Mouse (Mus musculus) embryonic facial prominence, embryonic 12.5 days (tissue): ENCODE data around the gene Pdss2. TPM values are rescaled to one million over a fixed set of nuclear protein-coding genes. Genes with fewer than 3 reads are reported as not detected.

ENCODE experiments used
- ATAC-seq: fragments of 200-750 bp; cut with Nextera tagmentation; 2 replicates; pipeline ENCODE4 v1.8.0; 2017; ENCODE audit not compliant: insufficient number of reproducible peaks, insufficient read depth, low FRiP score, low TSS enrichment
- H3K27ac ChIP-seq: fragments of 300-500 bp; sonication (generic); 2 replicates; pipeline ENCODE4 v1.5.1; 2016; ENCODE audit warnings: mild to moderate bottlenecking
- H3K27me3 ChIP-seq: fragments of 300-500 bp; sonication (generic); 2 replicates; pipeline ENCODE4 v1.6.1; 2016; ENCODE audit warnings: mild to moderate bottlenecking, moderate library complexity
- H3K36me3 ChIP-seq: fragments of 300-500 bp; sonication (generic); 2 replicates; pipeline ENCODE4 v1.6.1; 2016; ENCODE audit warnings: mild to moderate bottlenecking
- H3K4me1 ChIP-seq: fragments of 300-500 bp; sonication (generic); 2 replicates; pipeline ENCODE4 v1.6.1; 2016
- H3K4me2 ChIP-seq: fragments of 300-500 bp; sonication (generic); replicated peaks from 2 replicates; pipeline ENCODE4 v1.6.1; 2016; ENCODE audit warnings: mild to moderate bottlenecking, moderate library complexity
- H3K4me3 ChIP-seq: fragments of 300-500 bp; sonication (generic); 2 replicates; pipeline ENCODE4 v1.5.1; 2016; ENCODE audit warnings: mild to moderate bottlenecking
- H3K9ac ChIP-seq: fragments of 300-500 bp; sonication (generic); 2 replicates; pipeline ENCODE4 v1.6.1; 2016; ENCODE audit warnings: mild to moderate bottlenecking, moderate library complexity
- H3K9me3 ChIP-seq: fragments of 300-500 bp; sonication (generic); 2 replicates; pipeline ENCODE4 v1.6.1; 2016; ENCODE audit warnings: mild to moderate bottlenecking, moderate library complexity
- WGBS: fragments of 180-500 bp; shearing (Covaris S2); methylation state at CpG from one replicate; pipeline ENCODE4 v1.1.7; 2016; 5-methylcytosine and 5-hydroxymethylcytosine counted together
- polyA plus RNA-seq: library from polyadenylated mRNA; unstranded; fragments of >200 nt; fragmentation: Nextera tagmentation; extraction: Ambion mirVana; gene quantifications from 2 replicates; pipeline ENCODE4 v1.2.1, GENCODE M21; 2016

The Pdss2 gene
- polyA plus RNA-seq, 1 experiment from 2014 or later: 15.4 TPM

DNA sequence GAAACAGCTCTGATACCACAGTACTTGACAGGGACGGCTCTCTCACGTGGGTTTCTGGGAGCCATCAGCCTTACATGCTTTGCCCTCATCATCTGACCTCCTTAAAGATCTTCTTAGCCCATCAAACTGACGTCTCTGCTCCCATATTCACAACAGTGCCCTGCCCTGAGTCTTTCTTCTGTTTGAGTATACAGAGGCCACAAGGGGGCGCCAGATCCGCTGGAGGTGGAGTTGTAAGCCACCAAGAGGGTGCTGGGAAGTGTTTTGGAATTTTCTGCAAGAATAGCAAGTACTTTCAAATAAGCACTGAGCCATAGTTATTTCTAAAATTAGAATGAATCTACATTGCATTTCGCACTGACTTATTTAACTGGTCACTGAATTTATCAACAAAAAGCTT is 9.4 kb upstream of the Pdss2 start:
- no peak overlapping the region for H3K9ac ChIP-seq
- WGBS: 34% methylated on average over 6 of the region's 6 CpGs
- no peak overlapping the region for H3K4me2 ChIP-seq
- no peak overlapping the region for H3K4me3 ChIP-seq
- no peaks in the 10 kb centered on the region for H3K4me1 ChIP-seq
- H3K9me3 ChIP-seq: no peaks in the 10 kb centered on the region
- no peaks in the 10 kb centered on the region for H3K36me3 ChIP-seq
- H3K27ac ChIP-seq: no peak overlapping the region
- no peaks in the 10 kb centered on the region for H3K27me3 ChIP-seq
- ATAC-seq: no peak

GRCm38 (mm10) chr10:43217361-43217900 is 3.9 kb upstream of the Pdss2 start:
- Histone ChIP-seq H3K4me3 (no peak overlapping the region), H3K36me3 (no peaks in the 10 kb centered on the region), H3K27me3 (no peaks in the 10 kb centered on the region), H3K9ac (no peak overlapping the region), H3K4me2 (no peak overlapping the region), H3K4me1 (peaks cover 9% of the 10 kb centered on the region), H3K9me3 (no peaks in the 10 kb centered on the region), H3K27ac (no peak overlapping the region)
- 94% methylated on average over 13 of the region's 13 CpGs for WGBS
- no peak for ATAC-seq

DNA sequence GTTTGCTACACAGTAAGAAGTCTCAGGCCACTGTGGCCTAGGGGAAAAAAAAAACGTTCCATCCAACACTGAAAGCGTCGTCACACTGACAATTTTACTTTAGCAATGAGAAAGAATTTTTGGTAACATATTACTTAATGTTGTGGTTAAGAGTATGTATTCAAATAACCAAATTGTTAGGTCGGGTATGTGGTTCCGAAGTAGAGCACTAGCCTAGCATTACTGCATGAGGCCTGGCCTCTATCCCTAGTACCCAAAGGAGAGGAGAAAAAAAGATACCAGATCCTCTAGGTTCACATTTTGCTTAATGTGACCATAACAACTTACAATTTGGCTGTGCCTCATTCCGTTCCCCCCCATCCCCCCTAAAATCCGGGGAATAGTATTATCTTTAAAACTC is 807 bp upstream of the Pdss2 start:
- Histone ChIP-seq H3K4me3 (peak overlapping the region; percentile 96), H3K4me1 (peaks cover 9% of the 10 kb centered on the region), H3K27ac (peak overlapping the region; percentile 92), H3K4me2 (peak overlapping the region; percentile 80), H3K36me3 (no peaks in the 10 kb centered on the region), H3K27me3 (no peaks in the 10 kb centered on the region), H3K9me3 (no peaks in the 10 kb centered on the region), H3K9ac (peak overlapping the region; percentile 95)
- 13% methylated on average over 7 of the region's 7 CpGs for WGBS
- no peak for ATAC-seq

GRCm38 (mm10) chr10:43221659-43222058 is 373 bp downstream of the Pdss2 start:
- Histone ChIP-seq H3K9me3 (no peaks in the 10 kb centered on the region), H3K4me1 (peaks cover 9% of the 10 kb centered on the region), H3K27ac (peak overlapping the region; percentile 87), H3K4me3 (peak overlapping the region; percentile 96), H3K4me2 (peak overlapping the region; percentile 80), H3K27me3 (no peaks in the 10 kb centered on the region), H3K36me3 (no peaks in the 10 kb centered on the region), H3K9ac (peak overlapping the region; percentile 95)
- WGBS: under 1% methylated on average over 25 of the region's 25 CpGs
- peak; percentile 54 for ATAC-seq

DNA sequence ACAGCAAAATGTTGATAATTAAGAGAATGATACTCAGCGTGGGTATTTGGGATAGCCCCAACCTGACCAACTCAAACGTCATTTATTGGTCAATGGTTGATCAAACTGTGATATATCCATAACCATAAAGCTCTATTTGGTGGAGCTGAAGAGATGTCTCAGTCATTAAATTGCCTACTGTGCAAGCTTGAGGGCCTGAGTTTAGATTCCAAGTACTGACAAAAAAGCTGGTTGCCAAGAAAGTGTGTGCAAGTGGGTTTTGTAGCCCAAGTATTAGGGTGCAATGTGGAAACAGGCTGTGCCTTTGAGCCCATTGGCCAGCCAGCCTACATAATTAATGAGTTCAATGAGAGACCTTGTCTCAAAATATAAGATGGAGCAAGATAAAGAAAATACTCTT is 2.1 kb downstream of the Pdss2 start:
- H3K4me3 ChIP-seq: no peak overlapping the region

DNA sequence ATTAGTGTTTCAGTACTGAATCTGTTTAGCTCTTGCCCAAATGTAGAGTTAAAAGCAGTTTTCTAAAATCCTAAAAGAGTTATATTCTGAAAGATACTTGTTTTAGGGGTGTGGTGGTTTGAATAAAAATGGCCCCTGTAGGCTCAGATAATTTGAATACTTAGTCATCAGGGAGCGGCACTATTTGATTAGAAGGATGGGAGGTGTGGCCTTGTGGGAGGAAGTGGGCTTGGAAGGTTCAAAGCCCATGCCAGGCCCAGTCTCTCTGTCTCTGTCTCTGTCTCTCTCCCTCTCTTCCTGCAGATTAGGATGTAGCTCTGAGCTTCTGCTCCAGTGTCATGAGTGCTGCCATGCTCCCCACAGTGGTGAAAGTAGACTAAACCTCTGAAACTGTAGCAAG is 5.1 kb downstream of the Pdss2 start:
- H3K4me2 ChIP-seq: no peak overlapping the region
- no peaks in the 10 kb centered on the region for H3K36me3 ChIP-seq
- no peaks in the 10 kb centered on the region for H3K9me3 ChIP-seq
- no peak for ATAC-seq
- H3K4me1 ChIP-seq: peaks cover 8% of the 10 kb centered on the region
- no peak overlapping the region for H3K27ac ChIP-seq
- H3K27me3 ChIP-seq: no peaks in the 10 kb centered on the region
- no peak overlapping the region for H3K4me3 ChIP-seq
- no peak overlapping the region for H3K9ac ChIP-seq
- WGBS: 96% methylated on average over 1 of the region's 1 CpGs

More for the DNA sequence above, 2.1 kb downstream of the Pdss2 start:
- Histone ChIP-seq H3K4me2 (no peak overlapping the region), H3K27me3 (no peaks in the 10 kb centered on the region), H3K36me3 (no peaks in the 10 kb centered on the region), H3K27ac (no peak overlapping the region), H3K4me1 (peaks cover 9% of the 10 kb centered on the region), H3K9ac (no peak overlapping the region), H3K9me3 (no peaks in the 10 kb centered on the region)
- ATAC-seq: no peak
- WGBS: 85% methylated on average over 2 of the region's 2 CpGs

- no peak overlapping the region for H3K4me2 ChIP-seq
- WGBS: 73% methylated on average over 2 of the region's 2 CpGs
- H3K9ac ChIP-seq: no peak overlapping the region
- no peak overlapping the region for H3K4me3 ChIP-seq
- no peaks in the 10 kb centered on the region for H3K36me3 ChIP-seq
- ATAC-seq: no peak
- H3K9me3 ChIP-seq: no peaks in the 10 kb centered on the region
- H3K27ac ChIP-seq: no peak overlapping the region
- H3K27me3 ChIP-seq: no peaks in the 10 kb centered on the region
- H3K4me1 ChIP-seq: 0 out of 2 replicates have a peak, but pooled peaks cover 2% of the 10 kb centered on the region
These were observed 8.0 kb downstream of the Pdss2 start for GRCm38 (mm10) chr10:43229236-43229635.

DNA sequence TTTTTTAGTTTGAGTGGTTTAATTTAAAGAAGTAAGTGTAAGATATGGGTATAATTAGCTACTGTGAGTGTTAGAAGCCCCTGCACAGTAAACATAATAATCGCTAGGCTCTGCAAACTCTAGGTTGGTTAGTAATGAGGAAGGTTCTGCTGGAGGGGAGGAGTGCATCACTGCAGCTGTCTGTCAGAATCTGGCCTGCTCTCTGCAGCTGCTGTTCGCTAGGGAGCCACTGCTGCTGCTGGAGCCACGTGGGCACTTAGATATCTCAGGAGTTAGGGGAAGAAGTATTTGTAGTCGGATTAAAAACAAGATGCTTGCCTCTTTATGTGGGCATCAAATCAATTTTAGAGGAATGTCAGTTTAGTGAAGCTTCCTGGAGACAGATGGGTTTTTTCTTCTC is 13.2 kb downstream of the Pdss2 start:
- Histone ChIP-seq H3K27ac (no peak overlapping the region), H3K9ac (no peak overlapping the region), H3K27me3 (no peaks in the 10 kb centered on the region), H3K9me3 (no peaks in the 10 kb centered on the region), H3K36me3 (no peaks in the 10 kb centered on the region), H3K4me1 (no peaks in the 10 kb centered on the region), H3K4me2 (no peak overlapping the region), H3K4me3 (no peak overlapping the region)
- WGBS: 42% methylated on average over 4 of the region's 4 CpGs
- ATAC-seq: no peak

DNA sequence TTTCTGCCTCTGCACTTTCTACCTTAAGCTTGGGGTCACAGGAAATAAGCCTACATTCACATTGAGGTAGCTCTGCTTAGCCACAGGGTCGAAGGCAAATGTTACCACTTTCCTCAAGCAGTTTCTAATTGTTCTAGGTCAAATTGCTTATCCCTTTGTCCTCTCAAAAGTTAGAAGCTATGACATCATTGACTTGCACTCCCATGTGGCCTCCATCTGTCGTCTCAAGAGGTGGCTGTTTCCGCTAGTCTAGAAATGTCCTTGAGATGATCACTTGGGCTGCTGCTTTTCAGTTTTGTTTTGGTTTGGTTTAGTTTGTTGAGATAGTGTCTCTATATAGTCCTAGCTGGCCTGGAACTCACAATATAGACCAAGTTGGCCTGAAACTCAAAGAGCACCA is 13.7 kb downstream of the Pdss2 start:
- Histone ChIP-seq H3K9ac (no peak overlapping the region), H3K4me3 (no peak overlapping the region), H3K4me1 (no peaks in the 10 kb centered on the region), H3K27ac (no peak overlapping the region), H3K36me3 (no peaks in the 10 kb centered on the region), H3K9me3 (0 out of 2 replicates have a peak, but pooled peaks cover 3% of the 10 kb centered on the region), H3K27me3 (no peaks in the 10 kb centered on the region), H3K4me2 (no peak overlapping the region)
- 60% methylated on average over 3 of the region's 3 CpGs for WGBS
- no peak for ATAC-seq

DNA sequence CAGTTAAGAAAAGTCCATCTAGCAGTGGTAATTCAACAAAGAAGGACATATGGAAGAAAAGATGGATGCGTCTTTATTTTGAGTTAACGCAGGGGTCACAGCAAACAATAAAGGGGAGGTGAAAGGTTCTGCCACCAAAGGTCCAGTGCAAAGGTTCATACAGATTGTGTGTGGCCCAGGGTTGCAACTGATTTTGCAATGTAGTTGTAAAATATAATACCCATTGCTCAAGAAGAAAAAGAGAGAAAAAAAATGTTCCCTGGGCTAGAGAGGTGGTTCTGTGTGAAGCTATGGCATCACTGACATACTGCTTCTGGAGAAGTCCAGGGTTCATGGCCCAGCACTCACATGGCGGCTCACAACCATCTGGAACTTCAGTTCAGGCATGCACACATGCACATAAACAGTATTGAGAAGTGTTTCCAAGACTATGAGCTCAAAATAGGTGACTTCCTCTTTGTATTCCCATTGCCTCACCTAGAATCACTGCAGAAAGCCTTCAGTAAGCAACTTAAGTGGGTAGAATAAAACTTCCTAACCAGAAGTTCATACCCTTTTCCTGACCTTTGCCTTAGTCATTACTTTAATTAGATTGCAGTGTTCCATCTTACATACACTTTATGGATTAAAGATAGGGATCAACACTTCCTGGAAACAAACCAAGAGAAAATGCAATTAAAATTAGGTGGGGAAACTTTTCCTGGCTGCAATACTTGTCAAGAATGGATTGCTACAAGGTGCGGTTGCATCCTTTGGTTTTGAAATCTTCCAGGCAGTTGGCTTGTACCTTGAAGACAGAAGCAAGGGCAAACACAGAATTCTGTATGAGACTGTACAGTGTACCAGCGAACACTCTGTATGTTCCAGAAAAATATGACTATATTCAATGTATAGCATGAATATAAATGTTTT is 14.7 kb downstream of the Pdss2 start:
- Histone ChIP-seq H3K4me1 (no peaks in the 10 kb centered on the region), H3K9ac (no peak overlapping the region), H3K9me3 (0 out of 2 replicates have a peak, but pooled peaks cover 4% of the 10 kb centered on the region), H3K4me3 (no peak overlapping the region), H3K36me3 (no peaks in the 10 kb centered on the region), H3K27ac (no peak overlapping the region), H3K27me3 (no peaks in the 10 kb centered on the region), H3K4me2 (no peak overlapping the region)
- whole genome bisulfite sequencing: 90% methylated on average over 5 of the region's 5 CpGs
- ATAC-seq: no peak

DNA sequence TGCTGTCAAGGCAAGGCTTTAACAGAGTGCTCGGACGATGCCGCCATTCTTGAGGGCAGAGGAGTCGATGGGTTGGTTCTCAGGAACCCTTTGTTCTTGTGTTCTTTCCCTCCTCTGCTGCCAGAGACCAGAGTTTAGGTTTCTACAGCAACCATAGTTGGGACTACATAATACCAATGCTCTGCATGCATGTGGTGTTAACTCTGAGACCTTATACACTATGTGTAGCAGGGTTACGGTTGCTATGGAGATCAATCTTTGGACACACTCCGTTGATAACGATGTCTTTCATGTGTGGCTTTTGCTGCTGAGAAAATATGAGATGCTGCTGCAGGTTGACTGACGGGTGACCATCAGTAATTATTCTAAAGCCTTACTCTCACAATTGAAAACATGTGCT is 20.9 kb downstream of the Pdss2 start:
- no peak overlapping the region for H3K4me3 ChIP-seq
- H3K36me3 ChIP-seq: no peaks in the 10 kb centered on the region
- peaks cover 7% of the 10 kb centered on the region; the same call in 1 of the 2 replicates for H3K4me1 ChIP-seq
- H3K27ac ChIP-seq: no peak overlapping the region
- no peak overlapping the region for H3K9ac ChIP-seq
- H3K27me3 ChIP-seq: no peaks in the 10 kb centered on the region
- whole genome bisulfite sequencing: 86% methylated on average over 8 of the region's 8 CpGs
- ATAC-seq: no peak
- H3K9me3 ChIP-seq: 0 out of 2 replicates have a peak, but pooled peaks cover 4% of the 10 kb centered on the region
- no peak overlapping the region for H3K4me2 ChIP-seq

- Histone ChIP-seq H3K27me3 (no peaks in the 10 kb centered on the region), H3K9ac (no peak overlapping the region), H3K4me3 (no peak overlapping the region), H3K36me3 (no peaks in the 10 kb centered on the region), H3K4me2 (no peak overlapping the region), H3K27ac (no peak overlapping the region), H3K9me3 (0 out of 2 replicates have a peak, but pooled peaks cover 4% of the 10 kb centered on the region), H3K4me1 (peaks cover 7% of the 10 kb centered on the region; the same call in 1 of the 2 replicates)
- 16% methylated on average over 3 of the region's 3 CpGs for WGBS
- ATAC-seq: no peak
These were observed 23.0 kb downstream of the Pdss2 start for GRCm38 (mm10) chr10:43244262-43244806.
